Mouse (Mus musculus) liver, embryonic 13.5 days (tissue): ENCODE data around the gene Stfa2l1. TPM values are rescaled to one million over a fixed set of nuclear protein-coding genes. Genes with fewer than 3 reads are reported as not detected.
"Not testable (repeated sequence)": the region's sequence is repeated elsewhere in the genome, so short reads cannot be mapped to it uniquely, and the experiment has no call there.

ENCODE experiments used
- ATAC-seq: fragments of 200-750 bp; cut with Nextera tagmentation; 2 replicates; pipeline ENCODE4 v1.8.0; 2017; ENCODE audit warnings: low read depth, mild to moderate bottlenecking, moderate number of reproducible peaks, moderate library complexity
- DNase-seq: peaks from one replicate; pipeline ENCODE4 v3.0.0; 2022
- H3K27ac ChIP-seq: fragments of 300-500 bp; sonication (generic); 2 replicates; pipeline ENCODE4 v1.5.1; 2015; ENCODE audit warnings: moderate library complexity, mild to moderate bottlenecking, inconsistent platforms
- H3K27me3 ChIP-seq: fragments of 300-500 bp; sonication (generic); 2 replicates; pipeline ENCODE4 v1.6.1; 2015; ENCODE audit warnings: mild to moderate bottlenecking, inconsistent platforms
- H3K36me3 ChIP-seq: fragments of 300-500 bp; sonication (generic); 2 replicates; pipeline ENCODE4 v1.6.1; 2015; ENCODE audit warnings: mild to moderate bottlenecking, inconsistent platforms
- H3K4me1 ChIP-seq: fragments of 300-500 bp; sonication (generic); replicated peaks from 2 replicates; pipeline ENCODE4 v1.6.1; 2015; ENCODE audit warnings: inconsistent platforms
- H3K4me2 ChIP-seq: fragments of 300-500 bp; sonication (generic); 2 replicates; pipeline ENCODE4 v1.6.1; 2015; ENCODE audit warnings: inconsistent platforms, mild to moderate bottlenecking, moderate library complexity
- H3K4me3 ChIP-seq: fragments of 300-500 bp; sonication (generic); replicated peaks from 2 replicates; pipeline ENCODE4 v1.5.1; 2015; ENCODE audit warnings: mild to moderate bottlenecking, inconsistent platforms
- H3K9ac ChIP-seq: fragments of 300-500 bp; sonication (generic); 2 replicates; pipeline ENCODE4 v1.6.1; 2015; ENCODE audit warnings: mild to moderate bottlenecking, inconsistent platforms
- H3K9me3 ChIP-seq: fragments of 300-500 bp; sonication (generic); replicated peaks from 2 replicates; pipeline ENCODE4 v1.6.1; 2016; ENCODE audit warnings: inconsistent platforms
- WGBS: fragments of 180-500 bp; shearing (Covaris S2); methylation state at CpG from one replicate; pipeline ENCODE4 v1.1.7; 2015; ENCODE audit not compliant: insufficient replicate concordance; 5-methylcytosine and 5-hydroxymethylcytosine counted together
- polyA plus RNA-seq: library from polyadenylated mRNA; unstranded; fragments of >200 nt; fragmentation: Nextera tagmentation; extraction: Ambion mirVana; gene quantifications from 2 replicates; pipeline ENCODE4 v1.2.1, GENCODE M21; 2015

Gene Stfa2l1
- polyA plus RNA-seq = 10.5 and 11.3 TPM in 2 replicates

DNA sequence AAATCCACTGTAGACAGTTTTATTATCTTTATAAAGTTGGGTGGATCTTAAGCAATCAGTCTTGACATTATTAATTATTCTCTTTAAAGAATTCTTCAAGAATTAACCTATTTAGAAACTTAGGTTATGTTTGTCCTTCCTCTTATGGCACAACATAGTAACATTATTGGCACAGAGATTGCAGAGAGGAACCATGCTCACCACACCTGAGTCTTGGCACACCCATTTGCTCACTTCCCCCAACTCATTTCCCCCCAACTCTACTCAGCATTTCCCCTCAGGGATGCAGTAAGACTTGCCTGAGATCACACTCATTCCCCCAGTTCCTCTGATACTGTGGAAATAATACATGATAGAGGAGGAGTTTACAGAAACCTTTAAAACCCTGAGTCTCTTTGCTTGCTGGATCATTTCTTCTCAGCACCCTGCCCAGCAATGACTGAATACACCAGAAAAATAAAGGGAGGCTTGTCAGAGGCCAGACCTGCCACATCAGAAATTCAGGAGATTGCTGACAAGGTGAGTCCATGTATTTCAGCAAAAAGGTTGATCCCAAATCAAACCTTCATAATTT lies at the start of gene Stfa2l1:
Stfa2l1 (plus strand) TSS at position 410 of the 574 bp plus-strand sequence.
- no peak for ATAC-seq
- Histone ChIP-seq H3K27ac (no peak within 1 kb of the TSS), H3K4me3 (no peak within 1 kb of the TSS), H3K9me3 (no peaks in the 10 kb centered on the region), H3K4me2 (no peak within 1 kb of the TSS), H3K27me3 (no peaks in the 10 kb centered on the region), H3K4me1 (no peaks in the 10 kb centered on the region), H3K9ac (no peak within 1 kb of the TSS), H3K36me3 (no peaks in the 10 kb centered on the region)
- no peak for DNase-seq

DNA sequence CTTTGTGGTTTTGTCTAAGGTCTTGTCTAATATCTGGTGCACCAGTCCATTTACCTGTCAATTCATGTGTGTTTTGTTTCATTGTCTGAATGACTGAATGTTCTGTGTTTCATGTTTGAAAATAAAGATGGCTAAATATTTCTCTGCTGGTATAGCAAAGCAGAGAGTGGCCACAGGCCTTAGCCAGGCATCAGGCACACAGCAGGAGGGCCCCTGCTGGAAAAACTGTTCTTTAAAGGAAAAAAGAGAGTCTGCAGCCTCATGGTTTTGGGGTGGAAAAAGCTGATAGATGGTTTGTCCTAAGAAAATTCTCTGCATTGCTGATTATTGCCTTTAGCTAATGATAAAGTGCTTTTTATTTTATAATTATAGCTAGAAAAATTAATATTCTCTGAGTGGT lies 45.1 kb upstream of the Stfa2l1 start:
- not testable (repeated sequence) for H3K9me3 ChIP-seq, DNase-seq, H3K4me2 ChIP-seq, H3K4me1 ChIP-seq, H3K27me3 ChIP-seq, H3K4me3 ChIP-seq, H3K27ac ChIP-seq, H3K36me3 ChIP-seq, ATAC-seq, H3K9ac ChIP-seq

DNA sequence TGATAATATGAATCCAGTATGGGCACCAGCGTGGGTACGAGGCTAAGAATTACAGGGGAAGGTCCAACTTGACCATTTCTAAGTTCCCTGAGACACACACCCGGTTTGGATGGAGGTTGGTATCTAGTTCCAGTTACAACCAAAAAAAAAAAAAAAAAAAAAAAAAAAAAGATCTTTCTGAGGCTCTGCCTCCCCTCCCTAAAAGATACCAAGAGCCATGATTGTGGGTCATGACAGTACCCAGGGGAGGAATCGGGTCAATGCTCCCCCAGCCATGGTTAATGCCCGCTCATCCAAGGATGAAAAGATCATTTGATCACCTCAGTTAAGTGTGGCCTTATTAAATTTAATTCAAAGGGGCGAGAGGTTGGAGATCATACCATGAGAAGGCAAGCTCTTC lies 40.9 kb upstream of the Stfa2l1 start:
- not testable (repeated sequence) for ATAC-seq, H3K27me3 ChIP-seq, H3K9me3 ChIP-seq, H3K4me2 ChIP-seq, H3K27ac ChIP-seq, H3K9ac ChIP-seq, H3K4me3 ChIP-seq, DNase-seq, H3K36me3 ChIP-seq, H3K4me1 ChIP-seq
- 66% methylated on average over 6 of the region's 6 CpGs for WGBS

DNA sequence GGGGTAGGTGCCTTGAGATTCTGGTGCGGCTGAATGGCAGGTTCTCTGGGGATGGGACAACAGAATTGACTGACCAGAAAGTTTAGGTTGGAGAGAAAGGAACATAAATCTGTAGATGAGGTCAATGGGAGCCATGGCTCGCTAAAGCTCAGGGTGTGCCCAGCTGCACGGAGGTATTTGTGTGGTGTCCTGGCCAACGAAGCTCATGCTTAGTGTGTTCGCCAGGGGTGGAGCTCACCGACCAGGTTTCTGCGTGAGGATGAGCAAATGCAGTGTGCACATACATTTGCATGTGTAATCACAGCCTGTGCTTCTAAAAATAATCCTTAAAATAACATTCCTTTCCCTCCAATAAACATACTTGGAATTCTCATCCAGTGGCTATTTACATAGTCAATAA lies 28.5 kb upstream of the Stfa2l1 start:
- DNase-seq (no peak), ATAC-seq (no peak)
- Histone ChIP-seq H3K4me2 (no peak overlapping the region), H3K4me1 (no peaks in the 10 kb centered on the region), H3K9ac (no peak overlapping the region), H3K27ac (no peak overlapping the region), H3K9me3 (no peaks in the 10 kb centered on the region), H3K27me3 (no peaks in the 10 kb centered on the region), H3K4me3 (no peak overlapping the region), H3K36me3 (no peaks in the 10 kb centered on the region)
- 72% methylated on average over 7 of the region's 7 CpGs for WGBS

DNA sequence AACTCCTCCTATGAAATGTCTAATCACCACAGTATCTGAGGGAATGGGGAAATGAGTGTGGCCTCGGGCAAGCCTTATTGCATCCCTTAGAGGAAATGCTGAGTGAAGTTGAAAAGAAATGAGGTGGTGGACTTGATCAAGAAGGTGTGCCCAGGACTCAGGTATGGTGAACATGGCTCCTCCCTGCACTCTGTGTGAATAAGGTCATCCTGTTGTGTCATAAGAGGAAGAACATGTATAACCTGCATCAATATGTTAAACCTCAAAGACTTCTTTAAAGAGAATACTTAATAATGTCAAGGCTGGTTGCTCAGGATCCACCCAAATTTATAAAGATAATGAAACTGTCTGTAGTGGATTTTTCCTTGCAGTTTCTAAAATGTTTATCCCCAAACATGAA lies 25.5 kb upstream of the Stfa2l1 start, which contains the start of gene Csta1:
Csta1 (minus strand) TSS at position 101 of the 400 bp plus-strand sequence.
- Histone ChIP-seq H3K36me3 (no peaks in the 10 kb centered on the region), H3K27me3 (no peaks in the 10 kb centered on the region), H3K4me1 (no peaks in the 10 kb centered on the region), H3K4me3 (no peak within 1 kb of the TSS), H3K4me2 (no peak within 1 kb of the TSS), H3K9ac (no peak within 1 kb of the TSS), H3K27ac (no peak within 1 kb of the TSS), H3K9me3 (no peaks in the 10 kb centered on the region)
- DNase-seq = no peak
- 53% methylated on average over 1 of the region's 1 CpGs for WGBS
- no peak for ATAC-seq

DNA sequence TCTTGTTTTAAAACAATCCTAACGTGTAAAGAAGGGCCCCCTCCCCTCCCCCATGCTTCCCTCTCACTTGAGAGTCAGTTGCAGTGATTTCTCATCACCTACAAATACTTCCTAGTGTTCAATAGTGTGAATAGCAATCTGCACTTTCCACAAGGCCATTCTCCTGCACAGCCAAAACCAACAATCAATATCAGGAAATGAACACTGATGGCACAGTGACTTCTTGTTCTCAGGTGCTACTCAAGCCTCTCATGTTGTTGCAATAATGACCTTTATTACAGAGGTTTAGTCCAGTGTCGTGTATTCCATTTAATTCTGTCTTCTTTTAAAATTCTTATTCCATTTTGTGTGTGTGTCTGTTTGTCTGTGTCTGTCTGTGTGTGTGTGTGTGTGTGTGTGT lies 18.4 kb upstream of the Stfa2l1 start:
- Histone ChIP-seq H3K9ac (no peak overlapping the region), H3K36me3 (no peaks in the 10 kb centered on the region), H3K4me3 (no peak overlapping the region), H3K9me3 (no peaks in the 10 kb centered on the region), H3K27ac (no peak overlapping the region), H3K27me3 (no peaks in the 10 kb centered on the region), H3K4me1 (no peaks in the 10 kb centered on the region), H3K4me2 (no peak overlapping the region)
- ATAC-seq (no peak), DNase-seq (no peak)
- WGBS = 47% methylated on average over 2 of the region's 2 CpGs

DNA sequence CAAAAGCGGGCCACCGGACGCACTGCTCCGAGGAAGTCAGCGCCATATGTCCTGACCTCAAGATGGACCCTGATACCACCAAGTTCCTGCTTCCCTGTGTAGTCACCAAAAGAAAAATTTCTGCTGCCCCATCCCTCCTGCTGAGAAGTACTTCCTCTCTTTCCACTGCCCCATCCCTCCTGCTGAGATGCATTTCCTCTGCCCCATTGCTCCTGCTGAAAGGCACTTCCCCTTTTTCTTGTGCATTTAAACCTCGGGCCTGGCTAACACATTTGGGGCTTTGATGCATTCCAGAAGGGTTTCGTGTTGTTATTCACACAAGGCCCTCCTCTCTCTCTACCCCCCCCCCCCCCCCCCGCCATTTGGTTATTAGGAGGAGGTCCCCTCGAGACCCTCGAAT lies 11.2 kb downstream of the Stfa2l1 start:
- H3K4me1 ChIP-seq, H3K4me3 ChIP-seq, H3K4me2 ChIP-seq, H3K9ac ChIP-seq, ATAC-seq, H3K9me3 ChIP-seq, DNase-seq, H3K27ac ChIP-seq, H3K27me3 ChIP-seq, H3K36me3 ChIP-seq: not testable (repeated sequence)
- WGBS = 67% methylated on average over 9 of the region's 10 CpGs

DNA sequence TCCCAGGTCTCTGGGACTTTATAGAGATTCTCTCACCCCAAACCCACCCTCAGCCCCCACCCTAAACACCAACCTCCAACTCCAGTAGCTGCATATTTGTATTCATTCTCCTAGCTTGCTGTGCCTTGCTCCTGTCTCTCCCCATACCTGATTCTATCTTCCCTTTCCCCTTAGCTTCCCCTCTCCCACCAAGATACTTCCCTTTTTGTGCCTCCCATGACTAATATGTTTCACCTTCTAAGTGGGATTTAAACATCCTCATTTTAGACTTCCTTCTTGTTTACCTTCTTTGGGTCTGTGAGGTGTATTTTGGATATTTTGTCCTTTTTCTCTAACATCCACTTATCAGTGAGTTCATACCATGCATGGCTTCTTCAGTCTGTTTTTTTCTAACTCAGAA lies 19.5 kb downstream of the Stfa2l1 start:
- no peaks in the 10 kb centered on the region for H3K9me3 ChIP-seq
- no peak overlapping the region for H3K4me3 ChIP-seq
- ATAC-seq = no peak
- no peak overlapping the region for H3K9ac ChIP-seq
- no peak overlapping the region for H3K4me2 ChIP-seq
- no peaks in the 10 kb centered on the region for H3K4me1 ChIP-seq
- DNase-seq = no peak
- no peaks in the 10 kb centered on the region for H3K36me3 ChIP-seq
- H3K27ac ChIP-seq = no peak overlapping the region
- H3K27me3 ChIP-seq = no peaks in the 10 kb centered on the region

DNA sequence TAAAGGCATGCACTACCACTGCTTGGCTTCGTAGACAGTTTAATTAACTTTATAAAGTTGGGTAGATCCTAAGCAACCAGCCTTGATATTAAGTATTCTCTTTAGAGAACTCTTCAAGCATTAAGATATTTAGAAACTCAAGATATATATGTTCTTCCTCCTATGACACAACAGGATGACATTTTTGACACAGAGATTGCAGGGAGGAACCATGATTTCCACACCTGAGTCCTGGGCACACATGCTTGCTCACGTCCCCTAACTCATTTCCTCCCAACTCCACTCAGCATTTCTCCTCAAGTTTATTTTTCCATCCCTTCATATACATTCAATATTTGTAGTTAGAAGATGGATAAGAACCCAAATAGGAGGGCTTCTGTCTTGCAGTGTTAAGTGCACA lies 23.3 kb downstream of the Stfa2l1 start:
- WGBS = 55% methylated on average over 2 of the region's 2 CpGs
- no peaks in the 10 kb centered on the region for H3K9me3 ChIP-seq
- H3K27ac ChIP-seq = no peak overlapping the region

DNA sequence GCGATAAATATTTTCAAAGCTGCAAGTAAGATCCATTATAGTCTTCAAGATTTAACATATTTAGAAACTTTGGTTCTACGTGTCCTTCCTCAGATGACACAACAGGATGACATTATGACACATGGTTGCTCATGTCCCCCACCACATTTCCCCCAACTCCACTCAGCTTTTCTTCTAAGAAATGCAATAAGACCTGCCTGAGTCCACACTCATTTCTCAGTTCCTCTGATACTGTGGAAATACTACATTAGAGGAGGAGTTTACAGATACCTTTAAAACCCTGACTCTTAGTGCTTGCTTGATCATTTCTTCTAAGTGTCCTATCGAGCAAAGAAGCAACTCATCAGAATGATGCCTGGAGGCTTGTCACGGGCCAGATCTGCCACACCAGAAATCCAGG lies 27.3 kb downstream of the Stfa2l1 start, which contains the start of gene Gm5483:
Gm5483 (plus strand) TSS at position 301 of the 400 bp plus-strand sequence.
- not testable (repeated sequence) for H3K9ac ChIP-seq

More for the DNA sequence above, 23.3 kb downstream of the Stfa2l1 start:
- H3K4me2 ChIP-seq = no peak overlapping the region
- no peak for ATAC-seq
- H3K4me1 ChIP-seq = no peaks in the 10 kb centered on the region
- H3K4me3 ChIP-seq = no peak overlapping the region
- no peak for DNase-seq
- H3K36me3 ChIP-seq = no peaks in the 10 kb centered on the region
- H3K27me3 ChIP-seq = no peaks in the 10 kb centered on the region
- no peak overlapping the region for H3K9ac ChIP-seq

DNA sequence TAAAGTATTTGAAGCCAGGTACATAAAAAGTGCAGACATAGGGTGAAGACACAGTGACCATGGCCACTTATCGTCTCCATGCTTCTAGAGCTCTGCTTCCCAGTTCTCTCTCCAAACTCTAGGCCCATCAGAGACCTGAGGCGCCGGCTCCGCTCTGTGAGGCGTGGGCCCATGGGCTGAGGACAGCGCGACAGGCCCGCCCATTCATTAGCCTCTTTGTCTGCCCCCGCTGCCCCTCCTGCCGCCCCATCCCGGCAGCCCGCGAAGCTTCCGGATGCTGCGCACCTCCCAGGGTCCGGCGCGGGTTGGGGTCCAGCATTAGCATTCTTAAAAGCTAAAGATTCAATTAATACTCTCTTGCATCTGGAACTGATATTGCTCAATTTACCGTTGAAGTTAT lies 42.6 kb downstream of the Stfa2l1 start:
- ATAC-seq = no peak
- Histone ChIP-seq H3K9ac (no peak overlapping the region), H3K4me1 (no peaks in the 10 kb centered on the region), H3K9me3 (no peaks in the 10 kb centered on the region), H3K4me3 (no peak overlapping the region), H3K36me3 (no peaks in the 10 kb centered on the region), H3K4me2 (no peak overlapping the region), H3K27ac (no peak overlapping the region), H3K27me3 (no peaks in the 10 kb centered on the region)
- WGBS = 61% methylated on average over 19 of the region's 19 CpGs
- DNase-seq = no peak

More for the DNA sequence above, 27.3 kb downstream of the Stfa2l1 start, which contains the start of gene Gm5483:
- H3K4me3 ChIP-seq, ATAC-seq, H3K4me1 ChIP-seq, DNase-seq, H3K9me3 ChIP-seq, H3K4me2 ChIP-seq, H3K36me3 ChIP-seq, H3K27me3 ChIP-seq, H3K27ac ChIP-seq: not testable (repeated sequence)
- WGBS = 52% methylated on average over 4 of the region's 4 CpGs

DNA sequence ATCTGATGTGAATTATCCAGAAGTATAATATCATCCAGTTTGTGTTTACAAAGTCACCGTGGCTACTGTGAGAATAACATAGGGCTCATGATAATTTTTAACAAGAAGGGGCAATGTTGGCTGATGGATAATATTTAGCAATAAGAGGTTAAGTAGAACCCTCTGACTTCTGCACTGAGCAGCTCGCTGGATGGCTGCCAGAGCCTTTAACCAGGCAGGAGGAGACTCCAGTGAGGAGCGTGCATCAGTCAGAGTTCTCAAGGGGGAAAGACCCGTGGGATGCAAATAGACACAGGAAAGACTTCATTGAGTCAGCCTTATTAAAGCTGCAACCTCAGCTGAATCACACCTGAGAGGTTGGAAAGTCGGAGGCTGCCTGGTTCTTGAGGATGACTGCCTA lies 47.2 kb downstream of the Stfa2l1 start:
- H3K27me3 ChIP-seq = no peaks in the 10 kb centered on the region
- no peaks in the 10 kb centered on the region for H3K4me1 ChIP-seq
- ATAC-seq = no peak
- H3K9ac ChIP-seq = no peak overlapping the region
- 52% methylated on average over 5 of the region's 5 CpGs for WGBS
- no peaks in the 10 kb centered on the region for H3K9me3 ChIP-seq
- H3K4me3 ChIP-seq = no peak overlapping the region
- H3K36me3 ChIP-seq = no peaks in the 10 kb centered on the region
- no peak overlapping the region for H3K27ac ChIP-seq
- H3K4me2 ChIP-seq = no peak overlapping the region
- no peak for DNase-seq
